Mouse (Mus musculus) thymus, adult 2 months (tissue): Measurements from ENCODE around the gene Sox10.

ENCODE experiments used
- CTCF ChIP-seq: fragments of 200-500 bp; IDR thresholded peaks from 2 replicates; pipeline ENCODE4 v1.5.1; 2012; ENCODE audit warnings: mild to moderate bottlenecking, control low read depth, low read length, moderate library complexity, borderline replicate concordance; ENCODE audit not compliant: control insufficient read depth, poor library complexity, insufficient read depth; ENCODE audit errors: extremely low read depth
- POLR2A ChIP-seq: fragments of 200-500 bp; IDR thresholded peaks from 2 replicates; pipeline ENCODE4 v1.6.1; 2012; ENCODE audit warnings: mild to moderate bottlenecking, low read length, control low read depth, moderate library complexity; ENCODE audit not compliant: control insufficient read depth, poor library complexity, insufficient read depth; ENCODE audit errors: extremely low read depth

DNA sequence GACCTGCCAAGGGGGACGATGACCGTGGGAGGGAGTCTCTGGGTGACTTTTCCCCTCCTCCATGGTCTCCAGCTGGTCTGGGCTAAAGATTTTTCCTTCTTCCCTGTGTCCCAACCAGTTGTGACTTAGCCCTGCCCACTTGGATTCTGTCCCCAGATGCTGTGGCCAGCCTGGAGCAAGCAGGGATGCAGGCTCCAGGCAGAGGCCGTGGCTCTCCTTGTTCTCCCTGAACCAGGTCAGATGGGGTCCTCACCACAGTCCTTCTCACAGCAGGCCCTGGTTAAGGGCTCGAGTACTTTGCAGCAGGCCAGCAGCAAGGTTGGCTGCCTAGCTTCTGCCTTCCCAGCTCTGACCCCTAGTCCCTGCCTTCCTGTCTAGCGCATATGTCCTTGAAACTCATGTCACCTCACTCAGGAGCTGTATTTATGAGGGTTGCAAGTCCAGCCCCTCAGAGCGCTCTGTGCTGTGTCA, 31.8 kb downstream of the Sox10 start:
- TF ChIP-seq POLR2A (no peak), CTCF (no peak)
